Mouse (Mus musculus) brown adipose tissue, adult 24 weeks (tissue): ENCODE results near the gene Dgki. TPM values are rescaled to one million over a fixed set of nuclear protein-coding genes. Genes with fewer than 3 reads are reported as not detected.

Experiments
- polyA plus RNA-seq: library from polyadenylated mRNA; stranded (reverse); fragments of >200 nt; gene quantifications from 2 replicates; pipeline ENCODE4 v1.2.4, GENCODE M21; 2012; ENCODE audit not compliant: missing spikeins, insufficient read depth, insufficient read length

Gene Dgki
- polyA plus RNA-seq, 1 experiment, result not detected

Other genes starting within 250 kb of the Dgki start
- gene Creb3l2, start 142.0 kb upstream of the Dgki start, polyA plus RNA-seq, result 6.5 and 6.6 TPM in 2 replicates
- gene Akr1d1, start 230.0 kb upstream of the Dgki start, polyA plus RNA-seq, result not detected in 2 replicates